Mouse (Mus musculus) erythroblast, embryonic 14.5 days (primary cell): ENCODE data around the gene Sclt1.

Experiments used
- GATA1 ChIP-seq: IDR thresholded peaks from 2 replicates; pipeline ENCODE4 v1.6.1; 2012; ENCODE audit warnings: low read length, inconsistent platforms, mixed read lengths
- TAL1 ChIP-seq: IDR thresholded peaks from 3 replicates; pipeline ENCODE4 v1.6.1; 2012; ENCODE audit warnings: low read length, inconsistent platforms, mixed read lengths

DNA sequence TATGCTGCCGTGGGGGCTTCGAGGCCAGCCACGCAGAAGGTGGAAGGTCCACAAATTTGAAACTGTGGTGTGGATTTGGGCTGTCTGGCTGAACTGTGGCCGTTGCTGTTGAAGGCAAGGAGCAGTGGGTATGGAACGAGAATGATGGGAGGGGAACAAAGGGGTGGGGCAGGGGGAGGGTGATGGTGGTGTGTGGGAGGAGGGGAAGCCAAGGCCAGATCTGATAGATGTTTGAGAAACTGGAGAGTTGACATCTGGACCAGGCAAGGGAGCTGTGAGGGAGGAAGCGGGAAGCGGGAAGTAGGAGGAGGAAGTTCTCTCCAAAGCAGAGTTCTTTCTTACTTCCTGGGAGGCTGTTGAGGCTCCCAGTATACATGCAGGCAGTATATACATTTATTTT lies 160.1 kb downstream of the Sclt1 start:
- TF ChIP-seq GATA1 (no peak), TAL1 (no peak)
